Mouse (Mus musculus): ENCODE results near the gene Flvcr2. TPM values are rescaled to one million over a fixed set of nuclear protein-coding genes. Genes with fewer than 3 reads are reported as not detected.
A peak's percentile ranks its signal among the peaks of the same experiment; 100 is the strongest.

Gene Flvcr2
- total RNA-seq, 1 experiment = 6.7 TPM

DNA sequence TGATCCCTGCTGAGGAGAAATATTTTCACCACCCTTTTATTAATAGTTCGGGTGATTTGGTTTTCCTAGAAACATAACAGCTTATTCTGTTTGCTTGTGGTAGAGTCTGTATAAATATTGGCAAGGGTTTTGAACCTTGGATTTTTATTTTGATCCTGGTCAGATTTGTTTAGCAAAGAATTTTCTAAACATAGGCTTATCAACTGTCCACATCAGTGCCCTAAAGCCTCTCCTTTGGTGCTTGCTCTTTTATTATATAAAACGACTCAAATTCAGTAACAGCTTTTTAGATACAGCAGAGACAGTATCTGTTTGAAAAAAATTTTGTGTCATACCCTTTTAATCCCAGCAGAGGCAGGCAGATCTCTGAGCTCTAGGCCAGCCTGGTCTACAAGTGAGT, 79.5 kb downstream of the Flvcr2 start:
- H3K4me1 ChIP-seq (ENCODE audit: control insufficient read depth in 2 of 2, insufficient read depth in 2 of 2, low read length in 2 of 2, poor library complexity in 1 of 2) = 0 out of 4 replicates have a peak, but pooled peaks cover 2 to 4% of the 10 kb centered on the region in 2 experiments
- TF ChIP-seq HCFC1 (IDR thresholded peaks at IDR 0.05; ENCODE audit: borderline replicate concordance, insufficient read depth, low read length) = no peak
- H3K4me3 ChIP-seq (ENCODE audit: insufficient read depth in 1 of 2, low read depth in 1 of 2, low read length in 2 of 2, poor library complexity in 1 of 2, severe bottlenecking in 1 of 2) = peak overlapping the region in 1 of 2 experiments; percentile 68; a peak in 3 of 4 replicates
- no peak overlapping the region for H3K27ac ChIP-seq (ENCODE audit: insufficient read depth, low read depth, low read length, poor library complexity, severe bottlenecking)
- no peak for DNase-seq (ENCODE audit: low read depth, low spot score)
- in situ Hi-C loops (cut with MboI; ENCODE audit: low sequenced_read_pairs in 2 of 2, unreplicated experiment in 2 of 2) = no loop called here
- H3K36me3 ChIP-seq (ENCODE audit: control insufficient read depth, insufficient read depth, low read length, poor library complexity, severe bottlenecking) = peaks cover 7% of the 10 kb centered on the region
- H3K9me3 ChIP-seq (ENCODE audit: control insufficient read depth, insufficient read depth, low read depth, low read length) = no peaks in the 10 kb centered on the region
- no peak overlapping the region for H3K9ac ChIP-seq (ENCODE audit: insufficient read depth, low read depth, low read length, poor library complexity, severe bottlenecking)

DNA sequence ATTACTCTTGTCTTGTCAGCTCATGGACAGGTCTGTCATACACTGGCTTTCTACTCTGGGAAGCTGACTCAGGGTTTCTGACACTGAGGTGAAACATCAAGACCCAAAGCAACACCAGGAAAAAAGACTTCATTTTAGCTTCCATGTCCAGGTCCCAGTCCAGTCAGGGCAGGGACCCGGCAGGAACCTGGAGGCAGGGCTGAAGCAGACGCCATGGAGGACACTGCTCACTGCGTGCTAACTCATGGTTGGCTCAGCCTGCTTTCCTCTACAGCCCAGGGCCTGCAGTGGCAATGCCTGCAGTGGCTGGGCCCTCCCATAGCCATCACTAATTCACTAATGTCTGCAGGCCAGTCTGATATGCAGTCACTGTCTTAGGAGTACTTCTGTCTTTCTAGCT, 82.5 kb downstream of the Flvcr2 start:
- Histone ChIP-seq H3K36me3 (ENCODE audit: control insufficient read depth, insufficient read depth, low read length, poor library complexity, severe bottlenecking) (peaks cover 7% of the 10 kb centered on the region), H3K27ac (ENCODE audit: insufficient read depth, low read depth, low read length, poor library complexity, severe bottlenecking) (no peak overlapping the region), H3K9ac (ENCODE audit: insufficient read depth, low read depth, low read length, poor library complexity, severe bottlenecking) (no peak overlapping the region; the same call in 1 of the 2 replicates), H3K9me3 (ENCODE audit: control insufficient read depth, insufficient read depth, low read depth, low read length) (no peaks in the 10 kb centered on the region), H3K4me3 (ENCODE audit: insufficient read depth in 1 of 2, low read depth in 1 of 2, low read length in 2 of 2, poor library complexity in 1 of 2, severe bottlenecking in 1 of 2) (no peak overlapping the region), H3K4me1 (ENCODE audit: control insufficient read depth in 2 of 2, insufficient read depth in 2 of 2, low read length in 2 of 2, poor library complexity in 1 of 2) (0 out of 4 replicates have a peak, but pooled peaks cover 0 to 4% of the 10 kb centered on the region in 2 experiments)
- DNase-seq (ENCODE audit: low read depth, low spot score) = no peak
- TF ChIP-seq ZC3H11A (IDR thresholded peaks at IDR 0.05; ENCODE audit: borderline replicate concordance, low read depth, low read length) (no peak), HCFC1 (IDR thresholded peaks at IDR 0.05; ENCODE audit: borderline replicate concordance, insufficient read depth, low read length) (no peak), MAFK (IDR thresholded peaks at IDR 0.05; ENCODE audit: insufficient read depth, low read depth, low read length) (no peak), ZNF384 (IDR thresholded peaks at IDR 0.05; ENCODE audit: low read depth, low read length) (no peak), CHD2 (IDR thresholded peaks at IDR 0.05; ENCODE audit: low read depth, low read length) (no peak)
- in situ Hi-C loops (cut with MboI; ENCODE audit: low sequenced_read_pairs in 2 of 2, unreplicated experiment in 2 of 2) = no loop called here

DNA sequence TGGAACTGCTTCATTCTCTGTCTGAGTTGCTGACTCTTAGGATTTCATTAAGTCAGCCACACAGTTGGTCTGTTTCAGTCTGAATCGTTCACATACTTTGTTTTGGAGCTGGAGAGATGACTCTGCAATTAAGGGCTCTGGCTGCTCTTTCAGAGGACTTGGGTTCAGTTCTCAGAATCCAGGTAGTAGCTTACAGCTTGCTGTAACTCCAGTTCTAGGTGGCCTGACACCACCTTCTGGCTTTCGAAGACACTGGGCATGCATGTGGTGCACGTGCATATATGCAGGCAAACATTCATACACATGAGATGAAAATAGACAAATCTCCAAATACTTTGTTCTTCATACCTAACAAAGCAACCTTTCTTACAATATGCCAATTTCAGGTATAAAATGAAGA, 83.5 kb downstream of the Flvcr2 start:
- no peak for DNase-seq (ENCODE audit: low read depth, low spot score)
- Histone ChIP-seq H3K9ac (ENCODE audit: insufficient read depth, low read depth, low read length, poor library complexity, severe bottlenecking) (no peak overlapping the region), H3K36me3 (ENCODE audit: control insufficient read depth, insufficient read depth, low read length, poor library complexity, severe bottlenecking) (peaks cover 9% of the 10 kb centered on the region), H3K27ac (ENCODE audit: insufficient read depth, low read depth, low read length, poor library complexity, severe bottlenecking) (no peak overlapping the region), H3K4me3 (ENCODE audit: insufficient read depth in 1 of 2, low read depth in 1 of 2, low read length in 2 of 2, poor library complexity in 1 of 2, severe bottlenecking in 1 of 2) (no peak overlapping the region), H3K4me1 (ENCODE audit: control insufficient read depth in 2 of 2, insufficient read depth in 2 of 2, low read length in 2 of 2, poor library complexity in 1 of 2) (0 out of 4 replicates have a peak, but pooled peaks cover 0 to 4% of the 10 kb centered on the region in 2 experiments), H3K9me3 (ENCODE audit: control insufficient read depth, insufficient read depth, low read depth, low read length) (no peaks in the 10 kb centered on the region)
- in situ Hi-C loops (cut with MboI; ENCODE audit: low sequenced_read_pairs in 2 of 2, unreplicated experiment in 2 of 2) = no loop called here
- no peak for TF ChIP-seq ZC3H11A (IDR thresholded peaks at IDR 0.05; ENCODE audit: borderline replicate concordance, low read depth, low read length)
- no peak for TF ChIP-seq MAFK (IDR thresholded peaks at IDR 0.05; ENCODE audit: insufficient read depth, low read depth, low read length)
- TF ChIP-seq ZNF384 (IDR thresholded peaks at IDR 0.05; ENCODE audit: low read depth, low read length) = no peak
- no peak for TF ChIP-seq HCFC1 (IDR thresholded peaks at IDR 0.05; ENCODE audit: borderline replicate concordance, insufficient read depth, low read length)
- TF ChIP-seq CHD2 (IDR thresholded peaks at IDR 0.05; ENCODE audit: low read depth, low read length) = no peak

DNA sequence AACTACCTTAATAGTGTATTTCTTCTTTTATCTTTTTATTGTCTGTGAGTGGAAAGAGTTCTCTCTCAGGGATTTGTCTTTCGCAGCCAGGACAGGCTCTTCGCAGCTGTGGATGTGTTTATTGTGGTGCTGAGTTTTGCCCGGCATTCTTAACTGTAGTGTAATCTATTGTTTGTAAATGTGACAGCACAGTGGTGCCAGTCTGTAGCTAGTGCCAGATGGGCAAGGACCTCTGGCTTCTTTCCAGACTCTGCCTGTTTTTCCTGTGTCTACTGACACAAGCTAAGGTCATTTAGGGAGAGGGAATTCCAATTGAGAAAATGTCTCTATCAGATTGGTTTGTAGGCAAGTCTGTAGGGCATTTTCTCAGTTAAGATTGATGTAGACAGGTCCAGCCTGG, 84.4 kb downstream of the Flvcr2 start:
- Histone ChIP-seq H3K9me3 (ENCODE audit: control insufficient read depth, insufficient read depth, low read depth, low read length) (no peaks in the 10 kb centered on the region), H3K36me3 (ENCODE audit: control insufficient read depth, insufficient read depth, low read length, poor library complexity, severe bottlenecking) (peaks cover 9% of the 10 kb centered on the region), H3K4me1 (ENCODE audit: control insufficient read depth in 2 of 2, insufficient read depth in 2 of 2, low read length in 2 of 2, poor library complexity in 1 of 2) (0 out of 4 replicates have a peak, but pooled peaks cover 0 to under 1% of the 10 kb centered on the region in 2 experiments), H3K4me3 (ENCODE audit: insufficient read depth in 1 of 2, low read depth in 1 of 2, low read length in 2 of 2, poor library complexity in 1 of 2, severe bottlenecking in 1 of 2) (no peak overlapping the region), H3K9ac (ENCODE audit: insufficient read depth, low read depth, low read length, poor library complexity, severe bottlenecking) (no peak overlapping the region), H3K27ac (ENCODE audit: insufficient read depth, low read depth, low read length, poor library complexity, severe bottlenecking) (no peak overlapping the region)
- no peak for DNase-seq (ENCODE audit: low read depth, low spot score)
- TF ChIP-seq ZNF384 (IDR thresholded peaks at IDR 0.05; ENCODE audit: low read depth, low read length) (no peak), CHD2 (IDR thresholded peaks at IDR 0.05; ENCODE audit: low read depth, low read length) (no peak), MAFK (IDR thresholded peaks at IDR 0.05; ENCODE audit: insufficient read depth, low read depth, low read length) (no peak), ZC3H11A (IDR thresholded peaks at IDR 0.05; ENCODE audit: borderline replicate concordance, low read depth, low read length) (no peak), HCFC1 (IDR thresholded peaks at IDR 0.05; ENCODE audit: borderline replicate concordance, insufficient read depth, low read length) (no peak)
- in situ Hi-C loops (cut with MboI; ENCODE audit: low sequenced_read_pairs in 2 of 2, unreplicated experiment in 2 of 2) = no loop called here

DNA sequence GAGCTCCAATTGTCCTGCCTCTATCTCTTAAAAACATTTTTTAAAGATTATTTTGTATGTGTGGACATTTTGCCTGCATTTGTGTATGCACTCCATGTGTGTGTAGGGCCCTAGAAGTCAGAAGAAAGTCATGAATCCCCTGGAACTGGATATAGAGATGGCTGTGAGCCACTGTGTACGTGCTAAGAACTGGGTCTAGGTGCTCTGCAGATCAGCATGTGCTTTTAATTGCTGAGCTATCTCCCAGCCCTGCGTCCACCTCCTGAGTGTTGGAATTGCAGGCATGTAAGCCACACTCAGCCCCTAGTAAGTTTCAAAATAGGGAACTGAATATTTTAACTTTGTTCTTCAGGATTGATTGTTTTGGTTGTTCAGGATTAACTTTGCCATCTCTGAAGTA, 88.2 kb downstream of the Flvcr2 start:
- TF ChIP-seq HCFC1 (IDR thresholded peaks at IDR 0.05; ENCODE audit: borderline replicate concordance, insufficient read depth, low read length) = no peak
- TF ChIP-seq MAFK (IDR thresholded peaks at IDR 0.05; ENCODE audit: insufficient read depth, low read depth, low read length) = no peak
- H3K4me1 ChIP-seq (ENCODE audit: control insufficient read depth in 2 of 2, insufficient read depth in 2 of 2, low read length in 2 of 2, poor library complexity in 1 of 2) = no peaks in the 10 kb centered on the region
- DNase-seq (ENCODE audit: low read depth, low spot score) = no peak
- in situ Hi-C loops (cut with MboI; ENCODE audit: low sequenced_read_pairs in 2 of 2, unreplicated experiment in 2 of 2) = no loop called here
- no peak overlapping the region for H3K9ac ChIP-seq (ENCODE audit: insufficient read depth, low read depth, low read length, poor library complexity, severe bottlenecking)
- H3K4me3 ChIP-seq (ENCODE audit: insufficient read depth in 1 of 2, low read depth in 1 of 2, low read length in 2 of 2, poor library complexity in 1 of 2, severe bottlenecking in 1 of 2) = no peak overlapping the region
- no peak overlapping the region for H3K27ac ChIP-seq (ENCODE audit: insufficient read depth, low read depth, low read length, poor library complexity, severe bottlenecking)
- H3K9me3 ChIP-seq (ENCODE audit: control insufficient read depth, insufficient read depth, low read depth, low read length) = no peaks in the 10 kb centered on the region
- H3K36me3 ChIP-seq (ENCODE audit: control insufficient read depth, insufficient read depth, low read length, poor library complexity, severe bottlenecking) = peaks cover 2% of the 10 kb centered on the region; the same call in 1 of the 2 replicates

Data from ES-E14 (cell line).